Mouse (Mus musculus) splenic B cell, adult 2 months (primary cell): ENCODE data around the gene Eif2s3y.

Source experiments
- DNase-seq: peaks from one replicate; pipeline ENCODE4 v3.0.0-alpha.2; 2011; ENCODE audit warnings: low read depth, low spot score
- H3K27me3 ChIP-seq: 2 replicates; pipeline ENCODE4 v1.6.1; 2012; ENCODE audit warnings: mild to moderate bottlenecking, low read length, moderate library complexity, mixed read lengths; ENCODE audit not compliant: control insufficient read depth, poor library complexity, insufficient read depth, severe bottlenecking
- H3K36me3 ChIP-seq: 2 replicates; pipeline ENCODE4 v1.6.1; 2012; ENCODE audit warnings: mild to moderate bottlenecking, low read length, moderate library complexity, mixed read lengths; ENCODE audit not compliant: control insufficient read depth, poor library complexity, insufficient read depth, severe bottlenecking

Gene Eif2s3y

DNA sequence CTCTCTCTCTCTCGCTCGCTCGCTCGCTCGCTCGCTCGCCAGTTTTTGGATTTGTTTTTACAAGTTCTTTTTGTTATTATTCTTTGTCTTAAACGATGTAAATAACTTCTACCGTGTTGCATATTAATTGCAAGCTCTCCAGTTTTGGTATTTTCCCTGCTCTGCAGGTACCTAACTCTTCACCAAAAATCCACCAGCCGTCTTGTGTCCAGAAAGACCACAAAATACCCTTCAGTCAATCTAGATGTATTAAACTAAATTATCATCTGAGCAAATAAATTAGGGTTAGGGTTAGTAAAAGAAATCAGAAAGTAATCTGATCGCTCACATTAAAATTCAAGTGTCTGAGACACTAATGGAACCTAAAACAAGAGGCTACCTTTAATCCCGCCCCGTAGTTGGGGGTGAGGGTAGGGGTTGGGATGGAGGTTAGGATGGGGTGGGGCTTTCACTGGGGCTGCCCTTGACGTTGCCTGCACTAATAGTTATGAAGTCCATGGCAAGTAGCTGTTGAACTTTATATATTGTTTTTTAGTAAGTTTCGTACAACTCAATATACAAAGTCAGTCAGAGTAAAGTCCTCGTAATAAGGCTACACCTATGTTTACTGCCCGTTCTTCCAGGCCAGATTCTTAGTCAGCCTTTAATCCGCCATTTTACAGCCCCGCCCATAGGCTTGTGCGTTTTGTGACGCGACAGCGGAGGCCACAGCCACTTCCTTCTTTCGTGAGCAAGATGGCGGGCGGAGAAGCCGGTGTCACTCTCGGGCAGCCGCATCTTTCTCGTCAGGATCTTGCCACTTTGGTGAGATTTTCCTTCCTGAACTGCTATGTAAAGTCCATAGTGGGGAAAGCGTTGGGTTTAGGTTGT is at the start of gene Eif2s3y:
TSS of gene Eif2s3y (plus strand) at position 662 of the 870 bp plus-strand sequence.
- no peaks in the 10 kb centered on the region for H3K36me3 ChIP-seq
- no peaks in the 10 kb centered on the region for H3K27me3 ChIP-seq
- peak; percentile 89 for DNase-seq
